Mouse (Mus musculus): ENCODE data around the gene Nudt16.
"Not testable (repeated sequence)": the region's sequence is repeated elsewhere in the genome, so short reads cannot be mapped to it uniquely, and the experiment has no call there.

Gene Nudt16

GRCm38 (mm10) chr9:105131253-105132001 lies at the start of gene Nudt16:
Gene Nudt16 (minus strand): TSS chr9:105131824.
- DNase-seq (ENCODE audit: extremely low spot score, low spot score): peak; percentile 90

- no peak for DNase-seq (ENCODE audit: extremely low spot score, low spot score)
Measured at GRCm38 (mm10) chr9:105144992-105145391, 13.4 kb upstream of the Nudt16 start, which contains the start of gene 1700080E11Rik. Gene 1700080E11Rik (minus strand): TSS chr9:105145092.

- no peak for DNase-seq (ENCODE audit: extremely low spot score, low spot score)
Measured at GRCm38 (mm10) chr9:105139204-105139603, 7.6 kb upstream of the Nudt16 start.

GRCm38 (mm10) chr9:105136404-105136803 lies 4.8 kb upstream of the Nudt16 start:
- no peak for DNase-seq (ENCODE audit: extremely low spot score, low spot score)

- no peak for DNase-seq (ENCODE audit: extremely low spot score, low spot score)
Measured at GRCm38 (mm10) chr9:105134536-105134935, 2.9 kb upstream of the Nudt16 start.

- no peak for DNase-seq (ENCODE audit: extremely low spot score, low spot score)
Measured at GRCm38 (mm10) chr9:105132002-105132367, 361 bp upstream of the Nudt16 start.

- no peak for DNase-seq (ENCODE audit: extremely low spot score, low spot score)
Measured at GRCm38 (mm10) chr9:105130331-105130730, 1.3 kb downstream of the Nudt16 start.

GRCm38 (mm10) chr9:105125206-105125605 lies 6.4 kb downstream of the Nudt16 start:
- DNase-seq (ENCODE audit: extremely low spot score, low spot score): not testable (repeated sequence)

GRCm38 (mm10) chr9:105103893-105104292 lies 27.7 kb downstream of the Nudt16 start:
- DNase-seq (ENCODE audit: extremely low spot score, low spot score): no peak

GRCm38 (mm10) chr9:105101911-105102310 lies 29.7 kb downstream of the Nudt16 start:
- no peak for DNase-seq (ENCODE audit: extremely low spot score, low spot score)

GRCm38 (mm10) chr9:105100807-105101570 lies 30.6 kb downstream of the Nudt16 start:
- no peak for DNase-seq (ENCODE audit: extremely low spot score, low spot score)

GRCm38 (mm10) chr9:105080246-105080645 lies 51.4 kb downstream of the Nudt16 start:
- DNase-seq (ENCODE audit: extremely low spot score, low spot score): no peak

Measured in neural tube, embryonic 10.5 days (tissue).